Comparison of ENCODE assay signal across 8 mouse cellular contexts in the genomic region with DNA sequence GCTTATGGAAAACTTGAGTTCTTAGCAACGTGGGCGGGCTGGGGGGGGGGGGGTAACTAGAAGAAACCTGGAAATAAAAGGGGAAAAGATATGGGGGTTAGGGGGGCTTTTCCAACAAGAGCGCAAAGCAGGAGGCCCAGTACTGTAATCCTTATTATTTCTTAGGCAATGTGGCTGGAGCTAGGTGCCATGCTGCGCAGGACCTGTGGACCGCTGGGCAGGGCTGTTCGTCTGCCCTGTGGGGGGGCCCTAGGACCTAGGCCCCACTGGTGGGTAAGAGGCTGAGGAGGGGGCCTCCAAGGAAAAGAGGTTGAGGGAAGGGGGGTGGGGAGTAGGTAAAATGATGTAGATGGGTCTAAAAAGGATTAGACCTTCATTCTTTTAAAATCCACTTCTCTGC. TPM values are rescaled to one million over a fixed set of nuclear protein-coding genes. Genes with fewer than 3 reads are reported as not detected.
DNase-seq lines count a peak whose midpoint lies in the region; ATAC-seq and TF ChIP-seq lines count a peak whose summit lies in the region.

No protein-coding gene starts in this region.

- peak; percentile 16 for ATAC-seq in limb, embryonic 13.5 days (ENCODE audit: low FRiP score, low read depth)
- ATAC-seq in stomach, embryonic 15.5 days (ENCODE audit: insufficient read depth, low FRiP score, low read depth), result no peak
- no peak for ATAC-seq in CD4-positive, CD25-positive, alpha-beta regulatory T cell, adult 4 months

- H3K4me1 ChIP-seq in spleen, adult 2 months (ENCODE audit: control insufficient read depth, insufficient read depth, insufficient read length), result peaks cover 6% of the 10 kb centered on the region; the same call in 1 of the 2 replicates
- H3K4me1 ChIP-seq in limb, embryonic 13.5 days, result peaks cover 15% of the 10 kb centered on the region
- peaks cover 28% of the 10 kb centered on the region for H3K4me1 ChIP-seq in stomach, embryonic 15.5 days

- H3K4me2 ChIP-seq in limb, embryonic 13.5 days (replicated peaks), result peak overlapping the region; percentile 77
- peak overlapping the region; percentile 80 for H3K4me2 ChIP-seq in stomach, embryonic 15.5 days

- 6% methylated on average over 6 of the region's 6 CpGs for WGBS in spleen, adult 2 months
- WGBS in limb, embryonic 13.5 days, result under 1% methylated on average over 6 of the region's 6 CpGs
- WGBS in stomach, embryonic 15.5 days, result 2% methylated on average over 6 of the region's 6 CpGs

- H3K36me3 ChIP-seq in spleen, adult 2 months (ENCODE audit: control insufficient read depth, insufficient read depth, low read length), result no peaks in the 10 kb centered on the region
- peaks cover 3% of the 10 kb centered on the region for H3K36me3 ChIP-seq in limb, embryonic 13.5 days
- H3K36me3 ChIP-seq in stomach, embryonic 15.5 days, result no peaks in the 10 kb centered on the region

- H3K9me3 ChIP-seq in limb, embryonic 13.5 days, result no peaks in the 10 kb centered on the region; the same call in 1 of the 2 replicates
- H3K9me3 ChIP-seq in stomach, embryonic 15.5 days, result no peaks in the 10 kb centered on the region

- H3K9ac ChIP-seq in limb, embryonic 13.5 days, result peak overlapping the region; percentile 63
- peak overlapping the region; percentile 37; the same call in 1 of the 2 replicates for H3K9ac ChIP-seq in stomach, embryonic 15.5 days

- H3K27me3 ChIP-seq in spleen, adult 2 months (ENCODE audit: control insufficient read depth, insufficient read depth, low read length), result no peaks in the 10 kb centered on the region
- no peaks in the 10 kb centered on the region for H3K27me3 ChIP-seq in limb, embryonic 13.5 days
- no peaks in the 10 kb centered on the region for H3K27me3 ChIP-seq in stomach, embryonic 15.5 days (replicated peaks)

- TF ChIP-seq POLR2A in spleen, adult 2 months (IDR thresholded peaks at IDR 0.05; ENCODE audit: low read depth, low read length), result no peak

- TF ChIP-seq CTCF in spleen, adult 2 months (IDR thresholded peaks at IDR 0.05; ENCODE audit: extremely low read depth, insufficient read depth, insufficient read length, insufficient replicate concordance), result no peak

- H3K27ac ChIP-seq in spleen, adult 2 months (ENCODE audit: insufficient read depth, low read length), result no peak overlapping the region
- peak overlapping the region; percentile 88 for H3K27ac ChIP-seq in limb, embryonic 13.5 days
- peak overlapping the region; percentile 72; the same call in 1 of the 2 replicates for H3K27ac ChIP-seq in stomach, embryonic 15.5 days

- peak overlapping the region; percentile 59 for H3K4me3 ChIP-seq in spleen, adult 2 months (ENCODE audit: extremely low read depth, insufficient read depth, insufficient read length)
- peak overlapping the region; percentile 55 for H3K4me3 ChIP-seq in limb, embryonic 13.5 days
- H3K4me3 ChIP-seq in stomach, embryonic 15.5 days (replicated peaks), result peak overlapping the region; percentile 74

- peak; percentile 25 for DNase-seq in embryo, embryonic 11 days
- no peak for DNase-seq in embryo, embryonic 9.5 days (ENCODE audit: extremely low spot score)
- no peak for DNase-seq in spleen, adult 2 months (ENCODE audit: low read depth in 1 of 2, low spot score in 2 of 2)
- DNase-seq in spleen, adult 12 weeks (ENCODE audit: low spot score), result no peak
- no peak for DNase-seq in cerebellum, postnatal 25 days

RNA-seq across cellular contexts. Expression of gene Coq8b, which starts 0.5 kb away (rescaled TPM):
- polyA plus RNA-seq in spleen, adult 2 months (2012; rRNA removed), result 28.9 and 36.4 TPM in 2 replicates
- 17.7 and 18.5 TPM in 2 replicates for polyA plus RNA-seq in limb, embryonic 13.5 days (2015; fragmentation: Nextera tagmentation; extraction: Ambion mirVana)
- polyA plus RNA-seq in stomach, embryonic 15.5 days (2015; fragmentation: Nextera tagmentation; extraction: Ambion mirVana), result 21.2 and 26.2 TPM in 2 replicates
- 10 to 100 TPM in 1 of 2 experiments, 1 to 10 TPM in 1; 8.7 to 10.8 TPM for polyA plus RNA-seq in CD4-positive, CD25-positive, alpha-beta regulatory T cell, adult 4 months (2017; shearing (Covaris generic))

RNA-seq across cellular contexts. Expression of gene Itpkc, which starts 4.8 kb away (rescaled TPM):
- 5.9 and 7.0 TPM in 2 replicates for polyA plus RNA-seq in spleen, adult 2 months (2012; rRNA removed)
- polyA plus RNA-seq in limb, embryonic 13.5 days (2015; fragmentation: Nextera tagmentation; extraction: Ambion mirVana), result 6.6 and 7.2 TPM in 2 replicates
- polyA plus RNA-seq in stomach, embryonic 15.5 days (2015; fragmentation: Nextera tagmentation; extraction: Ambion mirVana), result 8.8 and 9.4 TPM in 2 replicates
- 1 to 10 TPM; 1.9 to 2.5 TPM for polyA plus RNA-seq in CD4-positive, CD25-positive, alpha-beta regulatory T cell, adult 4 months (2017; shearing (Covaris generic))

RNA-seq across cellular contexts. Expression of gene Numbl, which starts 24.9 kb away (rescaled TPM):
- polyA plus RNA-seq in spleen, adult 2 months (2012; rRNA removed), result 6.1 and 7.6 TPM in 2 replicates
- polyA plus RNA-seq in limb, embryonic 13.5 days (2015; fragmentation: Nextera tagmentation; extraction: Ambion mirVana), result 32.3 and 34.1 TPM in 2 replicates
- polyA plus RNA-seq in stomach, embryonic 15.5 days (2015; fragmentation: Nextera tagmentation; extraction: Ambion mirVana), result 22.7 and 23.4 TPM in 2 replicates
- under 1 TPM; 0.11 to 0.25 TPM for polyA plus RNA-seq in CD4-positive, CD25-positive, alpha-beta regulatory T cell, adult 4 months (2017; shearing (Covaris generic))

RNA-seq across cellular contexts. Expression of gene Snrpa, which starts 37.2 kb away (rescaled TPM):
- 93.7 and 142 TPM in 2 replicates for polyA plus RNA-seq in spleen, adult 2 months (2012; rRNA removed)
- polyA plus RNA-seq in limb, embryonic 13.5 days (2015; fragmentation: Nextera tagmentation; extraction: Ambion mirVana), result 285 TPM in 2 replicates
- polyA plus RNA-seq in stomach, embryonic 15.5 days (2015; fragmentation: Nextera tagmentation; extraction: Ambion mirVana), result 219 and 224 TPM in 2 replicates
- polyA plus RNA-seq in CD4-positive, CD25-positive, alpha-beta regulatory T cell, adult 4 months (2017; shearing (Covaris generic)), result 10 to 100 TPM; 60.9 to 76.3 TPM

RNA-seq across cellular contexts. Expression of gene BC024978, which starts 37.7 kb away (rescaled TPM):
- polyA plus RNA-seq in spleen, adult 2 months (2012; rRNA removed), result 9.5 and 12.1 TPM in 2 replicates
- polyA plus RNA-seq in limb, embryonic 13.5 days (2015; fragmentation: Nextera tagmentation; extraction: Ambion mirVana), result 3.6 TPM in 2 replicates
- polyA plus RNA-seq in stomach, embryonic 15.5 days (2015; fragmentation: Nextera tagmentation; extraction: Ambion mirVana), result 3.1 and 3.9 TPM in 2 replicates
- polyA plus RNA-seq in CD4-positive, CD25-positive, alpha-beta regulatory T cell, adult 4 months (2017; shearing (Covaris generic)), result 1 to 10 TPM; 3.8 to 6.0 TPM
